Mouse (Mus musculus): Measurements from ENCODE around the gene Trmt5. TPM values are rescaled to one million over a fixed set of nuclear protein-coding genes. Genes with fewer than 3 reads are reported as not detected.

Gene Trmt5
- polyA plus RNA-seq, 1 experiment, result 2.3 TPM

DNA sequence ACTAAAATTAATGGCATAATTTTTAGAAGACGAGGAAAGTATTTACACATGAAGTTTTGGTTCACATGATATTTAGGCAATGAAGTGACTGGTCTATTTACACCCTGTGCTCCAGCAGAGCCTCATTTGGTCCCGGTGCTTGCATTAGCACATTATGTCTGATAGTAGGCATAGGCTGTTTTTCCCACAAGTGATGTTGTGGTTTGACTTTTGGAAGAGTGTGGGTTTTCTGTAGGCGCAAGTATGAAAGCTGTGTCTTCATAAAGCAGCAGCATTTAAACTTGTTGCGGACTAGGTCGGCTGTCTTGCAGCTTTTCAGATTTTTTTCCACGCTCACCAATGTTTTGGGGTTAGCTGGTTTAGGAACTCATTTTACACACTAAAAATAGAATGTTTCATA lies 27.2 kb downstream of the Trmt5 start:
- no peak for TF ChIP-seq POLR2A (IDR thresholded peaks at IDR 0.05; ENCODE audit: low read depth, low read length)
- TF ChIP-seq CTCF (IDR thresholded peaks at IDR 0.05; ENCODE audit: extremely low read depth, insufficient read depth, insufficient read length, insufficient replicate concordance), result no peak
- no peak for DNase-seq (ENCODE audit: low read depth in 1 of 2, low spot score in 2 of 2)
- 79% methylated on average over 6 of the region's 6 CpGs for WGBS
- Histone ChIP-seq H3K27me3 (ENCODE audit: control insufficient read depth, insufficient read depth, low read length) (no peaks in the 10 kb centered on the region), H3K4me1 (ENCODE audit: control insufficient read depth, insufficient read depth, insufficient read length) (no peaks in the 10 kb centered on the region), H3K36me3 (ENCODE audit: control insufficient read depth, insufficient read depth, low read length) (no peaks in the 10 kb centered on the region), H3K4me3 (ENCODE audit: extremely low read depth, insufficient read depth, insufficient read length) (no peak overlapping the region), H3K27ac (ENCODE audit: insufficient read depth, low read length) (no peak overlapping the region)

DNA sequence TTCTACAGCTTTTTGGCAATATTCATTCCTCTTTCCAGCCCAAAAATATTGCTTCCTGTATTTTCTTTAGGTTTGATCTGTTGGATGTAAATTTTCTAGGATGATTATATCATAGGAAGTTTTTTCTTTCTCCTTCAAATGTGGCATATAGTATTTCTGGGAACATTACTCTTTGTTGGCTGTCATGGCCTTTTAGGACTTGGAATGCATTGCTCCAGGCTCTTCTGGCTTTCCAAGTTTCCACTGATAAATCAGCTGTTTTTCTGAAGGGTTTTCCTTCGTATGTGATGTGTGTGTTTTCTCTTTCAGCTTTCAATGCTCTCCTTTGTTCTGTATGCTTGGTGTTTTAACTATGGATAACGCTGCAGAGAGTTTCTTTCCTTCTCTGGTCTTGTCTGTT lies 31.5 kb downstream of the Trmt5 start:
- TF ChIP-seq CTCF (IDR thresholded peaks at IDR 0.05; ENCODE audit: extremely low read depth, insufficient read depth, insufficient read length, insufficient replicate concordance), result no peak
- no peak for TF ChIP-seq POLR2A (IDR thresholded peaks at IDR 0.05; ENCODE audit: low read depth, low read length)
- WGBS, result 80% methylated on average over 2 of the region's 2 CpGs
- Histone ChIP-seq H3K4me1 (ENCODE audit: control insufficient read depth, insufficient read depth, insufficient read length) (no peaks in the 10 kb centered on the region), H3K27ac (ENCODE audit: insufficient read depth, low read length) (no peak overlapping the region), H3K4me3 (ENCODE audit: extremely low read depth, insufficient read depth, insufficient read length) (no peak overlapping the region), H3K36me3 (ENCODE audit: control insufficient read depth, insufficient read depth, low read length) (no peaks in the 10 kb centered on the region), H3K27me3 (ENCODE audit: control insufficient read depth, insufficient read depth, low read length) (no peaks in the 10 kb centered on the region)
- DNase-seq (ENCODE audit: low read depth in 1 of 2, low spot score in 2 of 2), result no peak

DNA sequence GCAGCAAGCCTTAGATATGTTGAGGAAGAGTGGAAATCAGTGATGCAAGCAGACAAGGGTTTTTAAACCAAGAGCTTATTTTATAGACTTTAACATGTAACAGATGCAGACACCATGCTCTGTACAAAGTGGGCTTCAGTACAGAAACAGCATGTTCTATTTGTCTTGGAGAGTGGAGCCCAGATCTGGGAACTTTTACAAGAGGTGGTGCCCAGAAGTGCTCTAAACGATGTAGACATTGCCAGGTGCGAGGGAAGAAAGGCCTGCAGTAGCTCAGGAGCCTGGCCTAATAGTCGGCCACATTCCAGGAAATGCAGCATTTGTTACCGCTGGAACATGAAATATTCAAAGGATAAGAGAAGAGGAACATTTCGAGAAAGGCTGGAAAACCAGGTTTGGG lies 40.8 kb downstream of the Trmt5 start:
- 88% methylated on average over 5 of the region's 5 CpGs for WGBS
- no peak for TF ChIP-seq CTCF (IDR thresholded peaks at IDR 0.05; ENCODE audit: extremely low read depth, insufficient read depth, insufficient read length, insufficient replicate concordance)
- TF ChIP-seq POLR2A (IDR thresholded peaks at IDR 0.05; ENCODE audit: low read depth, low read length), result no peak
- DNase-seq (ENCODE audit: low read depth in 1 of 2, low spot score in 2 of 2), result no peak
- Histone ChIP-seq H3K4me3 (ENCODE audit: extremely low read depth, insufficient read depth, insufficient read length) (no peak overlapping the region), H3K27ac (ENCODE audit: insufficient read depth, low read length) (no peak overlapping the region), H3K36me3 (ENCODE audit: control insufficient read depth, insufficient read depth, low read length) (no peaks in the 10 kb centered on the region), H3K27me3 (ENCODE audit: control insufficient read depth, insufficient read depth, low read length) (no peaks in the 10 kb centered on the region), H3K4me1 (ENCODE audit: control insufficient read depth, insufficient read depth, insufficient read length) (no peaks in the 10 kb centered on the region)

DNA sequence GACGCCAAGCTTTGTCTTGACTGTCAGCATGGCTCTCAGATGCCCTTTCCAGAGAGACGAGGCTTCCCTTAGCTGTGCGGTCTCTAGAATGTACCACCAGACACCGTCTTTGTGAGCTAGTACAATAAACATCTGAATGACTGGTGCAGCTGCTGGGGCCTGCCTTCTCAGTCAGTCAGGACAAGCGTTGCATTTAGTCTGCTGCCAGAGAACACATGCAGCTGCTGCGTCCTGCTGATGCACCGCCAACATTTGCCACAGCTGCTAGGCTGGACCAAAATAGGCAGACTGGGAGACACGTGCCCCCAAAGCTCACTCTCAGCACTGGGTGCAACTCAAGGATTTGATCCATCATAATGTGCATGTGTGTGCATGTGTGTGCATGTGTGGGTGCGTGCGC lies 44.5 kb downstream of the Trmt5 start:
- Histone ChIP-seq H3K27me3 (ENCODE audit: control insufficient read depth, insufficient read depth, low read length) (no peaks in the 10 kb centered on the region), H3K4me1 (ENCODE audit: control insufficient read depth, insufficient read depth, insufficient read length) (no peaks in the 10 kb centered on the region), H3K36me3 (ENCODE audit: control insufficient read depth, insufficient read depth, low read length) (no peaks in the 10 kb centered on the region), H3K27ac (ENCODE audit: insufficient read depth, low read length) (no peak overlapping the region), H3K4me3 (ENCODE audit: extremely low read depth, insufficient read depth, insufficient read length) (no peak overlapping the region)
- WGBS, result 86% methylated on average over 10 of the region's 10 CpGs
- DNase-seq (ENCODE audit: low read depth in 1 of 2, low spot score in 2 of 2), result no peak
- no peak for TF ChIP-seq CTCF (IDR thresholded peaks at IDR 0.05; ENCODE audit: extremely low read depth, insufficient read depth, insufficient read length, insufficient replicate concordance)
- TF ChIP-seq POLR2A (IDR thresholded peaks at IDR 0.05; ENCODE audit: low read depth, low read length), result no peak

DNA sequence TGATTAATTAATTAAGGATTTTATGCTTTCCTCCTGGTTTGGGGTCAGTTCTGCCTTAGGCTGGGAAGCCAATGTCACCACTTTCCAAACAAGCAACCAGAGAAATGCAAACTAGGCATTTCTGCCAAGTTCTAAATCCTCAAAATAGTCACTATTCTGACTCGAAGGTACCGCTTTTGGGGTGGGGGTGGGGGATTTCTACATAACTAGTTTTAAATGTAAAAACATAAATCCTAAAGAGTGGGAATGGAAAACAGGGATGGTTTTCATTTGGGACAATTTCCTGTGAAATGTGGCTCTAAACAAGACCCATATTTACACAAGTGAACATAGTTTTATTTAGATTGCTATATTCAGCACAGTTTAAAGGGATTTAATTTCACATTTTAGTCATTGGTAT lies 53.9 kb downstream of the Trmt5 start:
- 86% methylated on average over 2 of the region's 2 CpGs for WGBS
- TF ChIP-seq POLR2A (IDR thresholded peaks at IDR 0.05; ENCODE audit: low read depth, low read length) (no peak), CTCF (IDR thresholded peaks at IDR 0.05; ENCODE audit: extremely low read depth, insufficient read depth, insufficient read length, insufficient replicate concordance) (no peak)
- H3K4me1 ChIP-seq (ENCODE audit: control insufficient read depth, insufficient read depth, insufficient read length), result no peaks in the 10 kb centered on the region
- no peak overlapping the region for H3K4me3 ChIP-seq (ENCODE audit: extremely low read depth, insufficient read depth, insufficient read length)
- no peaks in the 10 kb centered on the region for H3K36me3 ChIP-seq (ENCODE audit: control insufficient read depth, insufficient read depth, low read length)
- no peak for DNase-seq (ENCODE audit: low read depth in 1 of 2, low spot score in 2 of 2)
- H3K27ac ChIP-seq (ENCODE audit: insufficient read depth, low read length), result no peak overlapping the region
- no peaks in the 10 kb centered on the region for H3K27me3 ChIP-seq (ENCODE audit: control insufficient read depth, insufficient read depth, low read length)

DNA sequence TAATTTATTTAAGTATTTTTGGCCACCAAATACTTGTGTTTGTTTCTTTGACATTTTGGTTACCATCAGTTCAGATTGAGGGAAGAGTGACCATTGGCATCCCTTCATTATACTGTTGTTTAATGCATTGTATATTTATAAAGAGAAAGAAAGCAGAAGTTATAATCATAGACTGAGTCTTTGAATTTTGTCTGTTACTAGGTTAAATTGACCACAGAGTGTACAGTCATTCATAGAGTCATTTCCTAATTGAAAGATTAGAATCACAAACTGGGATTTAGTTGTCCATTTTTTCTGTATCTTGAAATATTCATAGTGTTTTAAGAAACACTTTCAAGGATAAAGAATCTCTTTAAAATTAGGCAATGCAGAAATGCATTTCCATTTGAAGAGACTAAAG lies 55.0 kb downstream of the Trmt5 start:
- Histone ChIP-seq H3K36me3 (ENCODE audit: control insufficient read depth, insufficient read depth, low read length) (no peaks in the 10 kb centered on the region), H3K27me3 (ENCODE audit: control insufficient read depth, insufficient read depth, low read length) (no peaks in the 10 kb centered on the region), H3K4me3 (ENCODE audit: extremely low read depth, insufficient read depth, insufficient read length) (no peak overlapping the region), H3K4me1 (ENCODE audit: control insufficient read depth, insufficient read depth, insufficient read length) (no peaks in the 10 kb centered on the region), H3K27ac (ENCODE audit: insufficient read depth, low read length) (no peak overlapping the region)
- no peak for DNase-seq (ENCODE audit: low read depth in 1 of 2, low spot score in 2 of 2)
- no peak for TF ChIP-seq POLR2A (IDR thresholded peaks at IDR 0.05; ENCODE audit: low read depth, low read length)
- TF ChIP-seq CTCF (IDR thresholded peaks at IDR 0.05; ENCODE audit: extremely low read depth, insufficient read depth, insufficient read length, insufficient replicate concordance), result no peak

DNA sequence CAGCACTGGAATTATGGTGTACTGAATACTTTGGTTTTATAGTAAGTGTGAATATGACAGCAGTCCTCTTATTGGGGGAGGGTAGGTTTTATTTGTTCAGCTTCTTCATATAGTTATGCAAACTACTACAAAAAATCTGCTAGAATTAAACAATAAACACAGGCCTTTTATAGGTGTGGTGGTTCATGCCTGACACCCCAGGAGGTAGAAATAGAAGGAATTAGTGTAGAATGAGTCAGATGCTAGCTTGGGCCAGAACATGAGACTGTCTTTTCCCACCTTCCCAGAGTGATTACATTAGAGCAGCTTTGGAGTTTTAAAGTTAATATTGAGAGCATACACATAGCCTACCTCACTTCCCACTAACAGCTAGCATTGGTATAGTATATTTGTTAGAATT lies 56.3 kb downstream of the Trmt5 start:
- H3K4me3 ChIP-seq (ENCODE audit: extremely low read depth, insufficient read depth, insufficient read length), result no peak overlapping the region

More for the DNA sequence above, 56.3 kb downstream of the Trmt5 start:
- no peaks in the 10 kb centered on the region for H3K4me1 ChIP-seq (ENCODE audit: control insufficient read depth, insufficient read depth, insufficient read length)
- no peak overlapping the region for H3K27ac ChIP-seq (ENCODE audit: insufficient read depth, low read length)
- no peak for TF ChIP-seq POLR2A (IDR thresholded peaks at IDR 0.05; ENCODE audit: low read depth, low read length)
- TF ChIP-seq CTCF (IDR thresholded peaks at IDR 0.05; ENCODE audit: extremely low read depth, insufficient read depth, insufficient read length, insufficient replicate concordance), result no peak
- no peaks in the 10 kb centered on the region for H3K36me3 ChIP-seq (ENCODE audit: control insufficient read depth, insufficient read depth, low read length)
- H3K27me3 ChIP-seq (ENCODE audit: control insufficient read depth, insufficient read depth, low read length), result no peaks in the 10 kb centered on the region
- DNase-seq (ENCODE audit: low read depth in 1 of 2, low spot score in 2 of 2), result no peak

Other genes with a start within 250 kb of the Trmt5 start
- gene Six1, start 232.8 kb downstream of the Trmt5 start, polyA plus RNA-seq (2012; rRNA removed), result not detected in 2 replicates
- gene Six4, start 173.3 kb downstream of the Trmt5 start, polyA plus RNA-seq (2012; rRNA removed), result 0.01 TPM in 2 replicates
- gene Mnat1, start 163.0 kb downstream of the Trmt5 start, polyA plus RNA-seq (2012; rRNA removed), result 1.7 and 2.2 TPM in 2 replicates
- gene Slc38a6, start 69 bp upstream of the Trmt5 start, polyA plus RNA-seq (2012; rRNA removed), result 11.1 and 14.6 TPM in 2 replicates

All from spleen, adult 2 months (tissue).